Mouse (Mus musculus): ENCODE results near the gene Fam57b. TPM values are rescaled to one million over a fixed set of nuclear protein-coding genes. Genes with fewer than 3 reads are reported as not detected.

Fam57b gene
- total RNA-seq, 2 experiments from 2014 or later: 50.5 to 55.3 TPM

DNA sequence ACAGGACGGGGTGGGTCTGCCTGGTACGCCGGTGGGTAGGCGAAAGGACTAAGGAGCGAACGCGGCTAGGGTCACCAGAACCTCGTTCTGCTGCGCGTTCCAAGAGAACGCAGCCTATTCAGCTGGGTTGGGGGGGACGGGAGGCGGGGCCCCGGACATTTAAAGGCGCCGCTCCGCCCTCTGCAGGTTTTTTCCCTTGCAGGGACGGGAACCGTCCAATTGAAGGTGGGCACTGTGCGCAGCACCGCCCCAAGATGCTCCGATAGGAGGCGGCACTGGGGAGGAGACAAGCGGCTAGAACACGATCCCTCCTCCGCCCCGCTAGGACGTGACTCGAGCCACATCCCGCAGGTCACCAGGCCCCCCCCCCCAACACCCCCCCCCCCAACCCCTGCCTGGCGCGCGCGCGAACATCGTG, 1.6 kb downstream of the Fam57b start:
- peak; percentile 98 for DNase-seq

DNA sequence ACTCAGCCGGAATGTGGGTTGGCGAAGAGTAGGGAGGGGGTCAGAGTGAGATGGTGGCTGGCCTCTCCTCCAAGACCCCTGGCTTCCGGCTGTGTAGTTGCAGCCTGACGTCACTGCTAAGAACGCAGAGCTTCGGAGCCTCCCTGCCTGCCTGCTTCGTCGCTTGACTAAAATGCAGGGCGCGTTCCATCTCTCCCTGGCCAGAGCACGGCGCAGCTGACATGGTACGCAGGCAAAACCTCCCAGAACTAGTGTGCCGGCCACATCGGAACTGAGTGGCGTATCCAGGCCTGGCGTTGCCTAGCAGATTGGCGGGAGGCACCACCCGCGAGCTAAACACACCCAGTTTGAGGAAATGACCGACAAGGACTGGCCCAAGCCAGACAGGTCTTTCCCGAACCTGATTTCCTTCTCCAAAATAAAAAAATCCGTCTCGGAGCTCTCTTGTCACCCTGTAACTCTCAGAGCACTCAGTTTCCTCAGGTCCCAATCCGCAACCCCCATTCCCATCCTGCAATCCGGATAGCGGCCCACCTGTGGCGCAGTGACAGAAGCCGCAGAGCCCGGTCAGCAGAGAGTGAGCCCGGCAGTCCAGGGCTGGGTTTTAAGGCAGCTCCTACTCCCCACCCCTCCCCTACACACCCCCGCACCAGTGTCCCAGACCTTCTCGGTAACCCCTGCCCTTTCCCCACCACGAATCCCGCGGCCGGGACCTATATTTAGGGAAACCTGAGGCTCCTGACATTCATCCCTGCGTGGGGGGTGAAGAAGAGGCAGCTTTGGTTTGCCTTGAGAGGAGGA, 2.2 kb downstream of the Fam57b start:
- peak; percentile 87 for DNase-seq

DNA sequence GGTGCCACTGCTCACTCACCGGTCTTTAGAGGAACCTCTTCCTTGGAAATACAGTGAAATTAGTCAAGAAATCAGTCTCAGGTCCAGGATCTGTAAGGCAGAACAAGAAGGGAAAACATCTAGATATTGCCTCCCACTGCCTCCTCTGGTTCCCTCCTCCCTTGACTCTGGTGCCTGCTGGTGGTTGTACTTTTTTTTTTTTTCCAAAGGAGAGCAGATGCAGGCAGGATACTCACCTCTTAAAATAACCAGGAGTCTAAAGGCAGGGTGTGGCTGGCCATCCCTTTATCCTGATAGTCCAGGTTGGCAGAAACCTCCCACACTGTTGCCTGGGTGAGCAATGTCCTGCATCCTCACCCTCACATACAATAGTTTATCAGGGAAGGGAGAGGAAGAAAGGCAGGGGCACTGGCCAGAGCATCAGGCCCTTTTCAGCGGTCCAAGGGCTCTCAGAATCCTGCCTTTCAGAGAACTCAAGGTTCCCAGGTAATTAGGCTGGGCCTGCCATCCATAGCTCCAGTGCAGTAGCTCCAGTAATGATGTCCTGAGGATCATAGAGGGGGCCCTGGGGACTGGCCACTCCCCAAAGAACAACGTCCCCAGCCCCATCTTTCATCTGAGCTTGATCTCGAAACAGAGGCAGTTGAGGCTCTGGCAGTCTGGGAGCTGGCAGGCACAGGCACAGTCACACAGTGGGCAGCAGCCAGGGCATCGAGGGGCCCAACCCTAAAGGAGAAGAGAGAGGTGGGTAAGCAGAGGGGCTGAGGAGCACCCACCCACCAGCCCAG, 3.0 kb downstream of the Fam57b start:
- DNase-seq: no peak

DNA sequence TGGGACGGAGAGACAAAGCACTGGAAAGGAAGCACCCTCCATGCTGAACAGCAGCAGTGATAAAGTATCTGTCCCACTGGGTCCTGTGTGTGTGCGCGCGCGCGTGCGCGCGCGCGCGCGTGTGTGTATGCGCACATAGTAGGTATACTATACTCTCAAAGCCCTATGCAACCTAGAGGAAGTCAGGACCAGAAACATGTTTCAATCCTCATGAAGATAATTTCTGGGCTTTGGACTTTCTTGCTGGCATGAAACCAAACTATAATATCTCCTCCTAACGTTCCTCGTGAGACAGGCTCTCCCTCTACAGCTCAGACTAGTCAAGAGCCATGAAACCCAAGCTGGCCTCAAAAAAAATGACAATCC, 3.6 kb downstream of the Fam57b start:
- no peak for DNase-seq

DNA sequence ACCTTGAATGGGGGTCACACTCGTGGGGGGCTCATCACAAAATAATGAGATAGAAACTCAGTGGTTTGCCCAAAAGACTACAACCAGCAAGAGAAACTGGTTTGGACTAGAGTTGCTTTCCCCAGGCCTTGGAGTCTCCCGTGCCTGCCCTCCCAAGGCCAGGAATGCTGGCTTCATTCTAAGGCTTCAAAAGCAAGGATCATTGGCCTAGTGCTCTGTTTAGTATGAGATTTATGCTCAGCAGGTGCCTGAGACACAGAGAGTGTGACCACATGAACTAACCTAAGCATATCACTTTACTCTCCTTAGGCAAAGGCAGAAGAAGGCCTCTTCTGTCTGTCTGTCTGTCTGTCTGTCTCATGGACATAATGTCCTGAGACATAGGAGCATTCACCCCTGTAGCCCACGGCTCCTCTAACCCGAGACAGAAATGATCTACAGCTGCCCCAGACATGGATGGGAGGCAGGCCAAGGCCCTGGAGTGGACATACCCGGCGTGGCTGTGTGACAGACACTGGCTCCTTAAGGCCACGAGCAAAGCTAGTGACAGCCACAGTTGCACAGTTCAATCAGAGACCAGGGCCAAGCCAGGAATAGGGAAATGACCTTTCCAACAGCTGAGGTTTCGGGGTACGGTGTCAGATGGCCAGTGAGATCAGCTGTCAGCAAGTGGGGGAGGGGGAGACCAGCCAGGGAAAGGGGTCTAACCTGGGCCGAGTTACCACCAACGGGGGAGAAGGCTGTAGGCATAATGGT, 4.8 kb downstream of the Fam57b start:
- DNase-seq: peak; percentile 86

DNA sequence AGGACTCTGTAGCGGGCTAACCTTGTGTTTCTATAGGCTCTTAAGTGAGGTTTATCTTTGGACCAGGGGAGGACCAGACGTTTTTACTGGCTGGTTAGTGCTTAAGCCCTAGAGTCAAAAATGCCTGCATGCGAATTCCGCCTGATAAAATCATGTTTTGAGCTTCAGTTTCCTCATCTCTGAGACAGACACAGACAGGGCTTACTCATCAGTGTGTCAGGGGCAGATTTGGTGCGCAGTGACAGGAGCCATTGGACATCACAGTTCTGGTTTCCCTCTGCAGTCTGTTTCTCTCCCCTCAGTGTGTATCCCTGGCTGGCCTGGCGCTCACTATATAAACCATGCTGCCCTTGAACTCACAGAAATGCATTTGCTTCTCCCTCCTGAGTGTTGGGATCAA, 5.7 kb downstream of the Fam57b start:
- no peak for DNase-seq

DNA sequence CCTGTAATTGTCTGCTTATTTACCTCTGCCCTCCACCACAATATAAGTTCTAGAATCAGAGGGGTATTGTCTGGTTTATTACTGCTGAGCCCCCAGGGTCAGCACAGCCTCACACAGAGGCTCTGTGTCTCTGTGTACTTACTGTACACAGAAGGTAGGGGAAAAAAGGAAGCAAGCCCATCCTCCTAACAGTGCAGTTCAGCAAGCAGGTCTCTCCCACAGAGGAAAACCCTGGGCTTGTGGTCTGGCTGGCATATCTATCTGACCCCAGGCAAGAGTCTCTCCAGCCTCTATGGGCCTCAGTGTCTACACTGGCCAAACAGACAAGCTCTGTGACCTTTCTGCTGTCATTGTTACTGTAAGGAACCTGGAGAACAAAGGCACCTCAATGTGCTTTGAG, 6.3 kb downstream of the Fam57b start:
- no peak for DNase-seq

DNA sequence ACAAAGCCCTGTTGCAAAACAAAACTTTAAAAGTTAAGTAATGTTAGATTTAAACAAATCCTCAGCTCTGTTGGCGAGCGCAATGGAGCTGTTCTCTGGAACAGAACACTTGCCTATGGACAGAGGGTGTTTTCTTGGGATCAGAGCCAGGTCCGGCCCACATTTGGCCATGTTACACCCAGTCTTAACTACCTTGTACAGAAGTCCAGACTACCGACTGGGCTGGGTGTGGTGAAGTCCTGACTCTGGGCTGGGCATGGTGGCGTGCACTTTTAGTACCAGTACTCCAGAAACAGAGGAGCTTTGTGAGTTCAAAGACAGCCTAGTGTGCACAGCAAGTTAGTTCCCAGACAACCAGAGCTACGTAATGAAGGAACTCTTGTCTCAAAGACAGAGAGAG, 9.5 kb downstream of the Fam57b start:
- DNase-seq: no peak

DNA sequence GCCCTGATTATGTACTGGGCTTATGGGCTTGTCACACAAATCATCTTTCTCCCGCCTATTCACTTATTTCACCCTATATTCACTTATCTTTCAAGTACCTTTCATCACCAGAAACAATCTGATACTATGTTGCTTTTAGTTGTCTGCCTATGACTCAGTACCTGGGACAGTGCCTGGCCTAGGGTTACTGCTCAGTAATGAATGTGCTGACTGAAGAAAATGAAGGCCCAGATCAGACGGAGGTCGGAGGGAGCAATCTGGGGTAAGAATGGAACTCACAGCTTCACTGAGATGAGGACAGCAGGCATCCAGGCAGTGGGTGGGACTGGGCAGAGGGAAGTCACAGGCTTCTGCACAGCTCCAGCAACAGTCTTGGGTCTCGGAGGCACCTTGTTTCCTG, 9.9 kb downstream of the Fam57b start:
- no peak for DNase-seq

DNA sequence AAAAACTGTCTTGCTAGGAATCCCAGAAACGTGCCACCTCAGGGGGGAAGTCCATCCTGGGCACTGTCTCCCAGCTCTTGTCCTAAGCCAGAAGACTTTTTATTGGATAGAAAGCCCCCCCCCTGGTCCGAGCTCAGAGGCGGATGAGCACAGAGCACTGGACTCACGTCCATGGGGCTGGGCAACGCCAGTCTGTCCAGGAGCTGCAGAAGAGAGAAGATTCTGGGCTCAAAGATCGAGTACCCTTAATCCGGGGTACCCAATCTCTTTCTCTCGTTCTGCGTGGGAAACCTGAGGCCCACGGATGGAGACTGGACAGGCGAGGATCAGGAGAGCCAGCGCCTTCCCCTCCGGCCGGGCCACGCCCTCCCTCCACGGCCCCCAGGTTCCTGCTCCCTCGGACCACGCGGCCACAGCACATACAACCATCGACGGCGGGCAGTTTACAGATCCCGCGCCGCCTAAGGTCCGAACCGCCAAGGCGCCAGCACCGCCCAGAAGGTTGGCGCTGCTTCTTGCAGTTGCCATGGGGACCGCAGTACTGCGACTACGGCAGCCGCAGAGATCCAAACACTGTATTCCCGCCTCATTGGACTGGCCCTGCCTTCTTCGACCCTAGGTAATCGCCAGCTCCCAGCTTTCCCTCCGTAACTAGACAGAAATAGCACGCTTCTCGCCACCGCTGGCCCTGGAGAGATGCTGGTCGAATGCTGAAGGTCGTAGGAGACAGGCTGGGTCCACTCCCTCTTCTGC, 11.4 kb downstream of the Fam57b start:
- peak; percentile 87 for DNase-seq

DNA sequence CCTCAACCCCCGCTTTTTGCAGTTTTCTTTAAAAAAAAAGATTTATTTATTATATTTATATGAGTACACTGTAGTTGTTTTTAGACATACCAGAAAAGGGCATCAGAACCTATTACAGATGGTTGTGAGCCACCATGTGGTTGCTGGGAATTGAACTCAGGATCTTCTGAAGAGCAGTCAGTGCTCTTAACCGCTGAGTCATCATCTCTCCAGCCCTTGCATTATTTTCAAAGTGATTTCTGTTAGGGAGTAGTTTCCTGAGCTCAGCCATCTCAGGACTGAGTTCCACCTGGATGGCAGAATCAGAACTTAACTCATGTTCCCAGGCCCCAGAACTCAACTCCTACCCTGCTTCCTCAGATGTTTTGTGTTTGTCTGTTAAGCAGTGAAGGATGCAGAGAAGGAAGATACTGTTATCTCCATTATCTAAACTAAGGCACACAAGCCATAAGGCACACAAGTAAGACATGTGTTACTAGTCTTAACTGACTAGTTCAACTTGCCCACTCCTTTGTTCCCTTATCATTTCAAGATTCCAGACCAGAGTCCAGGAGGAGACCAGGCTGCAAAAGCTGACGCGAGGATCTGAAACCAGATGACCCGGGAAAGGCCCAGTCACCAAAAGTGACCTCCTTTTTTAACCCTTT, 12.4 kb downstream of the Fam57b start:
- DNase-seq: no peak

DNA sequence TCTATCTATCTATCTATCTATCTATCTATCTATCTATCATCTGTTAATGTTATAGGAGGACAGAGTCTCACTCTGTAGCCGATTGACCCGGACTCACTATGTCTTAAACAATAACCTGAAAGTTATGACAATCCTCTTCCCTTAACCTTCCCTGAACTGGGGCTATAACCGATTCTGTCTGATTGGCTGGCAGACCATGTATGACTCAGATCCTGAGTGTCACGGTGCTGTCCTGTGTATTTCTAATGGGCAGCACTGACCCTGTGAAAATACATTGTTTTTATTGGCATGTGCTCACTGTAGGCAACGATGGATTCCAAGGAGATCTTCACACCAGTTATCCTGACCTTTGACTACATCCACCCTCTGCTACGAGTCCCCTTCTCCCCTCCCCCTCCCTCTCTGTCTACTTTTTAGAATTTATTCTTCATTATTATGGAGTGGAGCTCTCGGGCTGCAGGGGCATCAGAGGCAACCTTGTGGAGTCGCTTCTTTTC, 18.3 kb downstream of the Fam57b start:
- no peak for DNase-seq

DNA sequence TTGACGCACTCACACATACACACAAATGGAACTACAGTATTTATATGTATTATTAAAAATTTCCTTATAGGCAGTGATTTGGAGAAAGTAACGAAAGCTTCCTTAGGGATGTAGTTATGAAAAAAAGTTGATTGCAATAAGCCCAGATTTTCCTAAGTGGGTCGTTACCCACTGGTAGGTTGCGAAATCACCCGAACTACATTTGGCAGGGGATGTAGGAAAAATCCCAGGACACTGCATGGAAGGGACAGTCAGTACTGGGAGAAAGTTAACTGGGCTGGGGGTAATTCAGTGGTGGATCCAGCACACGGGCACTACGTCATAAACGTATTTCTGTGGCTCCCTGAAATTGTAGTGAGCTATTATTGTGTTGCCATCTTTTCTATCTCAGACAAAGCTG, 19.0 kb downstream of the Fam57b start:
- no peak for DNase-seq

DNA sequence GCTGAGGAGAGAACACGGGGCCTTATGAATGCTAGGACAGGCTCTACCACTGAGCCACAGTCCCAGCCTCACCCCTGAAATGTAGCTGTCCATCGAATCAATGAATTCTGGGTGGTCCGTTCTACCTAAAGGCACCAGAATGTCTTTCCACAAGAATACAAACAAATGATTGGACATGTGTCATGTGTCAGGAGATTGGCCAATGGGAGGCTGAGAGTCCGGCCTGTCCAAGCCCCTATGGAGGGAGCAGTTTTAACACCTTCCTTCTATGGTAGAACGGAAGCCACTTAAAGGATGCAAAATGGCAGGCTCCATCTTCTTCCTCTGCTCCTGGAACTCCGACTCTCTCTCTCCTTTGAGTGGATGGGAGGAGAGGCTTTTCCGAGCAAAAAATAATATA, 20.1 kb downstream of the Fam57b start:
- DNase-seq: no peak

DNA sequence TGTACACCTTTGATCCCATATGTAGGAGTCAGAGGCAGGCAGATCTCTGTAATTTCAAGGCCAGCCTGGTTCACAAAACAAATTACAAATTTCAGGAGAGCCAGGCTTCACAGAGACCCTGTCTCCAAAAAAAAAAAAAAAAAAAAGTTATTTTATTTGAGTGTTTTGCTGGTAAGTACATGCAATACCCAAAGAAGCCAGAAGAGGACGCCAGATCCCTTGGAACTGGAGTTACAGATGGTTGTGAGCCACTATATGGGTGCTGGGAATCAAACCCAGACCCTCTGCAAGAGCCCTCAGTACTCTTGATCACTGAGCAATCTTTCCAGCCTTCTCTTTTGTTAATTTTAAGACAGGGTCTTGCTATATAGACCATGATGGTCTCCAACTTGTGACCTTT, 21.4 kb downstream of the Fam57b start:
- no peak for DNase-seq

DNA sequence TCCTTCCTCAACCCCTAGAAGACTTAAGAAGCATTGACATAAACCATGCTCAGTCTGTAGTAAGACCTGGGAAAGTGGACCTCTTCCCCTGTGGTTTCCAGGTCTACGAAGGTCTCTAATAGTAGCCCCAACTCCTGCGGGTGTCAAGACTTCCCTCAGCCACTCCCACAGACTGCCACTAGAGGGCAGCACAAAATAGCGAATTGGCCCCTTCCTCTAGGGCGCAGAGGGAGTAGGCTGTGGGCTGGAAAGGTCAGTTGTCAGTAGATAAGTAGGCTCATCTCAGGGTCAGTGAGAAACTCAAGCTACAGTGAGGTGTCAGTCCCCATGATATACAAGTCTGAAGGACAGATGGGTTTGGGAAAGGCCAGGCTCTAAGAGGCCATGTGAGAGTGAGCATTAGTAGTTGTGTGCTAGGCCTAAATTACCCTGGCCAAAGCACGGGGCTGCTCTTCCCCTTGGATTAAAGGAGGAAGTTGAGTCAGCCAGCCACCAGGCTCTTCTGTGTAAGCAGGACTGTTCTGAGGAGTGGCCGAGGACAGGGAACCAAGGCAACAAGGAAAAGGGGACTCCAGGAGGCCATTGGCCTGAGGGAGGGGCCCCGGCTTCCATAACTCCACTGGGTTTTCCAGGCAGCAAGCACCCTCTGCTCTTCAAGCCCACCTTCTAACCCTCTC, 24.5 kb downstream of the Fam57b start:
- peak; percentile 62 for DNase-seq

DNA sequence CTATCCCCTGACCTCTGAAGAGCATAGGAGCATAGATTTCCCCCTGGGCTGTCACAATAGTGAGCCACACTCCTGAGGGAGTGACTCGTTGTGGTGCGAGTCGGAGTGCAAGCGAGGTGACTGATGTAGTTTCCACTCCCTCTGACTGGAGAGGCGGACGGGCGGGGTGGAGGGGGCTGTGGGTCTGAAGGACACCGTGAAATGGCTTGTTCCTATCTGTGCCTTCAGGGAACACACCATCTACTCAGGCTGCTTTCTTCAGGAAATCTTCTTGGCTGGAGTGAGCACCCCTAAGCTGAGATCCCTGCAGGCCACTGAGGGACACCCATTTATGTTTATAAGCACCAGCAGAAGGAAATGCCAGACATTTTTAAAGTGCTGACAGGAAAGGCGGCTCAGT, 25.3 kb downstream of the Fam57b start:
- peak; percentile 23 for DNase-seq

DNA sequence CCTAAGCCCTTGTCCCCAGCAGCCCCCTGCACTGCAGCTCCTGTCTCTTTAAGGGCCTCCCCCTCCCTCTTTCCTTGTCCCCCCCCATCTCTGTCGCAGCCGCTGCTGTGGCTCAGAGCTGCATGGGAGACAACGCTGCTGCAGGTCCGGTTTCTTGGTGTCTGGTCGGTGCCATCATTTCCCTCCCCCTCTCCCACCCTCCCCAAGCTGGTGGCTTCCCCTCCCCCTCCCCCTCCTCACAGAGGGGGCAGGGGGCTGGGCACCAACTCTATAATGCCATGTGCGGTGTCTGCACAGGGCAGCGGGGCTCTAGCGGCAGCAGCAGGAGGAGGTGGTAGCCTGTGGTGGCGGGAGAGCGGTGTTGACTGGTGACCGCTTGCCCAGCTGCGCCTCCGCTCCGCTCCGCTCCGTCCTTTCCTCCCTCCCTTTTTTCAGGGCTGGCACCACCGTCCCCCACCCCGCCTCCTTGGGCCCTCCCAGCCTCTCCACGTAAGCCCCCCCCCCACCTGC, 25.8 kb downstream of the Fam57b start:
- peak; percentile 19 for DNase-seq

DNA sequence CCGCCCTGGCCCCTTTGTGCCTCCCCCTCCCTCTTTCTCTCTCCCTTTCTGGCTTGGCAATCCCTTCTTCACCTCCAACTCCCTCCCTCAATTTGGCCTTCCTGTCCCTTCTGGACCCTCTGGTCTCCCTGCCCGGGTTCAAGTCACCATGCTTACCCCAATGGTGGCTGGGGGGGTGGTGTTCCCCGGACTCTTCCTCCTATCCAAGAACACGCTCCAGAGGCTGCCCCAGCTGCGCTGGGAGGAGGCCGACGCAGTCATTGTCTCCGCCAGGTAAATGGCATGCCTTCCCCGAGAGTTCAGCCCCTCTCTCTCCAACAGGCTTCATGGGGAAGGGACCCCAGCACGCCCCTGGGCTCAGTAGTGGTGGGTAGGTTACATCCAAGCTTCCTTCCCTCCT, 26.5 kb downstream of the Fam57b start:
- DNase-seq: no peak

DNA sequence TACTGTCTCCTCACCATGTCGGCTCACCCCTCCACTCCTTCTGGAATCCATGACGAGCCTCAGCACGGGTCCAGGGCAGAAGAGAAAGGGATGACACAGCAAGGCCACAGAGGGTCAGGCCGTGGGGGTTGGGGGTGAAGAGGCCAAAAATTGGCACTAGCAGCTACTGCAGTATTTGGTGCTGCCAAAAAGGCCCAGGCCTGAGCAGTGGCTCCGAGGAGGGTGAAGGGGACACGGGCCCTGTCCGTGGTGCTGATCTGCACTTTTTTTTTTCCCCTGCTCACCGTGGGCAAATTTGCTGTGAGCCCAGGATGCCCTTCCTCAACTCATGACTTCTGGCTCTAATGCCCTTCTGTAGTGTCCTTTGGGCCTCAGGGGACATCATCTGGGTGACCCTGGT, 27.9 kb downstream of the Fam57b start:
- DNase-seq: no peak

DNA sequence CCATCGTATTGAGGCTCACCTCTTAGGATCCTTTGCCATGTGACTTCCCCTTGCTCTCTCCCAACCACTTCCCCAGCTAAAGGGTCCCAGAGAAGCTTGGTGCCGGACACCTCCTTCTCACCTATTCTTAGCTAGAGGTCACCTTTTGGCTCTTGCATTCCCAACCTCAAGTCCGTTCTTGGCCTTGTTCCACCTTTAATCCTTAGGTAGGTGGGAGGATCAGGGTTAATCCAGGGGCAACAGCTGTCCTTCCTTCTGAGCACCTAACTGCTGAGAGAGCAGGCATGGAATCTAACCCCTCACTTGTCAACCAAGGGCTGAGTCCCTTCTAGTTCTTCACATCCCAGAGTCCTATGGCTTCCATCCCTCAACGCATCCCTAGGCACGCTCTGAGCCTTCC, 28.5 kb downstream of the Fam57b start:
- DNase-seq: no peak

Measured in gastrocnemius, postnatal 25 days (tissue).